Mouse (Mus musculus) small intestine, adult 10 weeks (tissue): ENCODE data around the gene D5Ertd579e. TPM values are rescaled to one million over a fixed set of nuclear protein-coding genes. Genes with fewer than 3 reads are reported as not detected.

Source experiments
- polyA plus RNA-seq: library from polyadenylated mRNA; stranded (reverse); fragments of 350-450 nt; fragmentation: Illumina TruSeq; extraction: RNeasy Lipid Tissue Mini Kit (QIAGEN cat#74804); gene quantifications from one replicate; pipeline ENCODE4 v1.2.3, GENCODE M21; 2014; ENCODE audit warnings: low replicate concordance

Gene D5Ertd579e
- 122 TPM for polyA plus RNA-seq

GRCm38 (mm10) chr5:36695461-36696231 is at the start of gene D5Ertd579e:
Gene D5Ertd579e (minus strand): TSS chr5:36696024.

GRCm38 (mm10) chr5:36593176-36593575 is 102.6 kb downstream of the D5Ertd579e start, which contains the start of gene Tbc1d14:
Gene Tbc1d14 (minus strand): TSS chr5:36593276.

Other genes with a start within 250 kb of the D5Ertd579e start
- 10.0 TPM for gene Grpel1, start 231.0 kb downstream of the D5Ertd579e start, polyA plus RNA-seq
- gene Tada2b, start 211.7 kb downstream of the D5Ertd579e start, polyA plus RNA-seq, result 13.2 TPM
- gene Ccdc96, start 211.4 kb downstream of the D5Ertd579e start, polyA plus RNA-seq, result not detected
- gene Tbc1d14, start 102.7 kb downstream of the D5Ertd579e start, polyA plus RNA-seq, result 24.1 TPM
- gene Bloc1s4, start 52.6 kb upstream of the D5Ertd579e start, polyA plus RNA-seq, result 11.9 TPM
- gene Mrfap1, start 100.7 kb upstream of the D5Ertd579e start, polyA plus RNA-seq, result 340 TPM
- gene Man2b2, start 134.6 kb upstream of the D5Ertd579e start, polyA plus RNA-seq, result not detected
- gene Ppp2r2c, start 172.5 kb upstream of the D5Ertd579e start, polyA plus RNA-seq, result 0.71 TPM